Comparison of ENCODE assay signal across 7 mouse cellular contexts in genomic region chr11:69999666-70000065, GRCm38 (mm10). TPM values are rescaled to one million over a fixed set of nuclear protein-coding genes. Genes with fewer than 3 reads are reported as not detected.
DNase-seq lines count a peak whose midpoint lies in the region; ATAC-seq and TF ChIP-seq lines count a peak whose summit lies in the region.

No protein-coding gene starts in this region.

- DNase-seq in lung, embryonic 14.5 days: no peak
- DNase-seq in lung, postnatal 14 days: no peak
- DNase-seq in adrenal gland, adult 2 months: no peak
- DNase-seq in spleen, postnatal 4 days (ENCODE audit: low spot score in 2 of 2): no peak

- H3K27me3 ChIP-seq in lung, embryonic 14.5 days (ENCODE audit: insufficient read depth, low read length): no peaks in the 10 kb centered on the region
- H3K27me3 ChIP-seq in intestine, embryonic 16.5 days (replicated peaks; ENCODE audit: control insufficient read depth, insufficient read depth, low read length): no peaks in the 10 kb centered on the region
- H3K27me3 ChIP-seq in neural tube, embryonic 14.5 days (ENCODE audit: control insufficient read depth, insufficient read depth, low read length): no peaks in the 10 kb centered on the region

- 81% methylated on average over 8 of the region's 8 CpGs for WGBS in lung, embryonic 14.5 days
- 76% methylated on average over 8 of the region's 8 CpGs for WGBS in intestine, embryonic 16.5 days
- WGBS in neural tube, embryonic 14.5 days: 75% methylated on average over 8 of the region's 8 CpGs

- peak overlapping the region; percentile 63; the same call in 1 of the 2 replicates for H3K27ac ChIP-seq in lung, embryonic 14.5 days (ENCODE audit: low read depth)
- H3K27ac ChIP-seq in embryonic fibroblast, embryonic 13.5 days (ENCODE audit: insufficient read depth, low read length): peak overlapping the region; percentile 16; the same call in 1 of the 2 replicates
- peak overlapping the region; percentile 25; the same call in 1 of the 2 replicates for H3K27ac ChIP-seq in intestine, embryonic 16.5 days (ENCODE audit: low read length)
- H3K27ac ChIP-seq in neural tube, embryonic 14.5 days (ENCODE audit: low read depth, low read length): no peak overlapping the region

- no peak for TF ChIP-seq CTCF in lung, embryonic 14.5 days (IDR thresholded peaks at IDR 0.05; ENCODE audit: low read depth)
- TF ChIP-seq CTCF in embryonic fibroblast, embryonic 13.5 days (IDR thresholded peaks at IDR 0.05; ENCODE audit: borderline replicate concordance, insufficient read depth, low read length): no peak

- H3K36me3 ChIP-seq in lung, embryonic 14.5 days (ENCODE audit: insufficient read depth): peaks cover 27% of the 10 kb centered on the region
- peaks cover 17% of the 10 kb centered on the region for H3K36me3 ChIP-seq in intestine, embryonic 16.5 days (ENCODE audit: control insufficient read depth, insufficient read depth, low read length)
- H3K36me3 ChIP-seq in neural tube, embryonic 14.5 days (ENCODE audit: control insufficient read depth, insufficient read depth, low read length): peaks cover 19% of the 10 kb centered on the region

- peaks cover 18% of the 10 kb centered on the region for H3K4me1 ChIP-seq in lung, embryonic 14.5 days (ENCODE audit: insufficient read depth)
- H3K4me1 ChIP-seq in embryonic fibroblast, embryonic 13.5 days (ENCODE audit: control insufficient read depth, insufficient read depth, low read length): peaks cover 6% of the 10 kb centered on the region; the same call in 1 of the 2 replicates
- peaks cover 22% of the 10 kb centered on the region for H3K4me1 ChIP-seq in intestine, embryonic 16.5 days (ENCODE audit: control insufficient read depth, insufficient read depth, low read length)
- peaks cover 35% of the 10 kb centered on the region for H3K4me1 ChIP-seq in neural tube, embryonic 14.5 days (ENCODE audit: control insufficient read depth, insufficient read depth, low read length)

- no peak for TF ChIP-seq POLR2A in embryonic fibroblast, embryonic 13.5 days (IDR thresholded peaks at IDR 0.05; ENCODE audit: low read depth, low read length)

- ATAC-seq in lung, embryonic 14.5 days (ENCODE audit: insufficient read depth): no peak
- ATAC-seq in intestine, embryonic 16.5 days: no peak
- no peak for ATAC-seq in neural tube, embryonic 14.5 days (ENCODE audit: low read depth)

- no peaks in the 10 kb centered on the region for H3K9me3 ChIP-seq in lung, embryonic 14.5 days (ENCODE audit: low read depth, low read length)
- H3K9me3 ChIP-seq in intestine, embryonic 16.5 days (ENCODE audit: control insufficient read depth, low read length): no peaks in the 10 kb centered on the region
- H3K9me3 ChIP-seq in neural tube, embryonic 14.5 days (ENCODE audit: control insufficient read depth, low read length): no peaks in the 10 kb centered on the region

- peak overlapping the region; percentile 67; the same call in 1 of the 2 replicates for H3K4me3 ChIP-seq in lung, embryonic 14.5 days (ENCODE audit: low read depth, low read length)
- no peak overlapping the region for H3K4me3 ChIP-seq in embryonic fibroblast, embryonic 13.5 days (ENCODE audit: insufficient read depth, low read length)
- H3K4me3 ChIP-seq in intestine, embryonic 16.5 days (ENCODE audit: low read length): no peak overlapping the region
- no peak overlapping the region for H3K4me3 ChIP-seq in neural tube, embryonic 14.5 days (ENCODE audit: low read depth, low read length)

- H3K4me2 ChIP-seq in lung, embryonic 14.5 days: peak overlapping the region; percentile 37; the same call in 1 of the 2 replicates
- H3K4me2 ChIP-seq in intestine, embryonic 16.5 days (ENCODE audit: low read depth, low read length): no peak overlapping the region
- H3K4me2 ChIP-seq in neural tube, embryonic 14.5 days (ENCODE audit: low read depth, low read length): peak overlapping the region; percentile 24; the same call in 1 of the 2 replicates

- no peak overlapping the region for H3K9ac ChIP-seq in lung, embryonic 14.5 days
- H3K9ac ChIP-seq in intestine, embryonic 16.5 days (ENCODE audit: low read depth, low read length): no peak overlapping the region
- H3K9ac ChIP-seq in neural tube, embryonic 14.5 days (replicated peaks; ENCODE audit: low read depth, low read length): no peak overlapping the region

RNA-seq across cellular contexts. Expression of gene Dvl2, which starts 0.7 kb away (rescaled TPM):
- polyA plus RNA-seq in lung, embryonic 14.5 days (2014; fragmentation: Nextera tagmentation; extraction: Ambion mirVana): 36.2 and 40.8 TPM in 2 replicates
- polyA plus RNA-seq in embryonic fibroblast, embryonic 13.5 days (2011; ENCODE audit: insufficient read length, low read depth, missing spikeins): 27.7 and 32.1 TPM in 2 replicates
- 23.8 and 26.0 TPM in 2 replicates for polyA plus RNA-seq in intestine, embryonic 16.5 days (2015; fragmentation: Nextera tagmentation; extraction: Ambion mirVana)
- polyA plus RNA-seq in neural tube, embryonic 14.5 days (2014; fragmentation: Nextera tagmentation; extraction: Ambion mirVana): 19.0 and 19.2 TPM in 2 replicates
- total RNA-seq in adrenal gland, adult 2 months (2021): 10 to 100 TPM; 11.2 to 12.2 TPM
- polyA plus RNA-seq in adrenal gland, adult 2 months (2012; rRNA removed): 20.2 and 22.2 TPM in 2 replicates

RNA-seq across cellular contexts. Expression of gene Phf23, which starts 4.1 kb away (rescaled TPM):
- 41.1 and 42.8 TPM in 2 replicates for polyA plus RNA-seq in lung, embryonic 14.5 days (2014; fragmentation: Nextera tagmentation; extraction: Ambion mirVana)
- polyA plus RNA-seq in embryonic fibroblast, embryonic 13.5 days (2011; ENCODE audit: insufficient read length, low read depth, missing spikeins): 78.6 and 89.1 TPM in 2 replicates
- polyA plus RNA-seq in intestine, embryonic 16.5 days (2015; fragmentation: Nextera tagmentation; extraction: Ambion mirVana): 49.7 and 53.1 TPM in 2 replicates
- 28.8 and 37.8 TPM in 2 replicates for polyA plus RNA-seq in neural tube, embryonic 14.5 days (2014; fragmentation: Nextera tagmentation; extraction: Ambion mirVana)
- total RNA-seq in adrenal gland, adult 2 months (2021): 10 to 100 TPM; 52.2 to 57.6 TPM
- 9.7 and 19.0 TPM in 2 replicates for polyA plus RNA-seq in adrenal gland, adult 2 months (2012; rRNA removed)

RNA-seq across cellular contexts. Expression of gene Gabarap, which starts 8.7 kb away (rescaled TPM):
- 444 and 455 TPM in 2 replicates for polyA plus RNA-seq in lung, embryonic 14.5 days (2014; fragmentation: Nextera tagmentation; extraction: Ambion mirVana)
- polyA plus RNA-seq in embryonic fibroblast, embryonic 13.5 days (2011; ENCODE audit: insufficient read length, low read depth, missing spikeins): 639 and 646 TPM in 2 replicates
- polyA plus RNA-seq in intestine, embryonic 16.5 days (2015; fragmentation: Nextera tagmentation; extraction: Ambion mirVana): 639 and 679 TPM in 2 replicates
- polyA plus RNA-seq in neural tube, embryonic 14.5 days (2014; fragmentation: Nextera tagmentation; extraction: Ambion mirVana): 609 and 643 TPM in 2 replicates
- 100 to 1,000 TPM; 487 to 580 TPM for total RNA-seq in adrenal gland, adult 2 months (2021)
- 226 and 315 TPM in 2 replicates for polyA plus RNA-seq in adrenal gland, adult 2 months (2012; rRNA removed)

RNA-seq across cellular contexts. Expression of gene Acadvl, which starts 15.5 kb away (rescaled TPM):
- polyA plus RNA-seq in lung, embryonic 14.5 days (2014; fragmentation: Nextera tagmentation; extraction: Ambion mirVana): 57.6 and 58.9 TPM in 2 replicates
- 47.4 and 57.9 TPM in 2 replicates for polyA plus RNA-seq in embryonic fibroblast, embryonic 13.5 days (2011; ENCODE audit: insufficient read length, low read depth, missing spikeins)
- polyA plus RNA-seq in intestine, embryonic 16.5 days (2015; fragmentation: Nextera tagmentation; extraction: Ambion mirVana): 172 and 189 TPM in 2 replicates
- polyA plus RNA-seq in neural tube, embryonic 14.5 days (2014; fragmentation: Nextera tagmentation; extraction: Ambion mirVana): 49.5 and 57.2 TPM in 2 replicates
- 100 to 1,000 TPM; 426 to 754 TPM for total RNA-seq in adrenal gland, adult 2 months (2021)
- 171 and 186 TPM in 2 replicates for polyA plus RNA-seq in adrenal gland, adult 2 months (2012; rRNA removed)

RNA-seq across cellular contexts. Expression of gene Dlg4, which starts 17.1 kb away (rescaled TPM):
- 5.9 and 7.4 TPM in 2 replicates for polyA plus RNA-seq in lung, embryonic 14.5 days (2014; fragmentation: Nextera tagmentation; extraction: Ambion mirVana)
- 69.8 and 77.7 TPM in 2 replicates for polyA plus RNA-seq in embryonic fibroblast, embryonic 13.5 days (2011; ENCODE audit: insufficient read length, low read depth, missing spikeins)
- polyA plus RNA-seq in intestine, embryonic 16.5 days (2015; fragmentation: Nextera tagmentation; extraction: Ambion mirVana): 5.1 and 6.1 TPM in 2 replicates
- 24.9 and 31.6 TPM in 2 replicates for polyA plus RNA-seq in neural tube, embryonic 14.5 days (2014; fragmentation: Nextera tagmentation; extraction: Ambion mirVana)
- 10 to 100 TPM; 22.9 to 32.4 TPM for total RNA-seq in adrenal gland, adult 2 months (2021)
- polyA plus RNA-seq in adrenal gland, adult 2 months (2012; rRNA removed): 21.7 and 22.1 TPM in 2 replicates
